Mouse (Mus musculus): Measurements from ENCODE around the gene Nudt9.
A peak's percentile ranks its signal among the peaks of the same experiment; 100 is the strongest.

Gene Nudt9

DNA sequence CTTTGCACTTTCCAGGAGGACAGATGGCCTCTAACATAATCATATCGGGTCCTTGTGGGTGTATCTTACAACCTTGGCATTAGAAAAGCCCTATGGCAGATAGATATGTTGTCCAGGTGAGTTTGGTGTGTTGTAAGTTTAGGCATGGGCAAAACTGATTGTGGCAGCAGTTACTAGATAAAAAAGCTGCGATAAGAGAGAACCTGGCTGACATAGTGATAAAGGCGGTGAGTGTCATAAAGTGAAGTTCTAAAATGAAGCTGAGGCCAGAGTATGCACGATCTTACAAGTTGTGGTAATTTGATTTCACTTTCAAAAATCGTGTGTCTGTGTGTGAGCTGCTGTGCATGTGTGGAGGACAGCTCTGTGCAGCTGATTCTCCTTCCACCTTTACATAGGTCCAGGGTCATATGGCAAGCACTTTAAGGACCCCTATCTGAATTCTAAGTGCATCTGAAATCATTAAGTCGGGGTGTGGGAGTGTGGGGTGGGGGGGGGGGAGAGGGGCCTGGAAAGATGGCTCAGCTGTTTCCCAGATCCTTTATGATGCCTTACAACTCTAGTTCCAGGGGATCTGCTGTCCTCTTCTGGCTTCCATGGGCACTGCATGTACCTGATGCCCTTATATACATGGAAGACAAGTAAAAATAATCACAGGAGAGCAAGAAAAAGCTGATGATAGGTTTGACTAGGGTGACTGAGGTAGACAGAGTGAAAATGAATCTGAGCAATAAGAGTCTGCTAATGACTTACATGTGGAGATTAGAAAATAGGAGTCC lies 6.8 kb upstream of the Nudt9 start:
- peak; percentile 61 to 81 for DNase-seq

DNA sequence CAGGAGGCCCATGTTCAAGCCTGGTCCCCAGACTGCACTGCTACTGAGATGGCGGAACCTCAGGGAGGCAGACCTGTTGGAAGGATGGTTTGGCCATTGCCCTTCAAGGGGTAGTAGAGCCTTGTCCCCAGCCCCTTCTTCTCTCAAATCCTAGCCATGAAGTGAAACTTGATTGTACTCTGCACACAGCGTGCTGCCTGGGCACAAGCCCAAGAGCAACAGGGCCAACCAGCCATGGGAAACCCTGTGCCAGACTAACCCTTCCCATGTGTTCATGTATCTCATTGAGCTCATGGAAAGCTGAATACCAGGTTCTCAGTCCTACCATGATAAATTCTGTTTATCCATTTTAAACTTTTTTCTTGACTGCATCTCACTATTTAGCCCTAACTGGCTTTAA lies 3.2 kb upstream of the Nudt9 start:
- DNase-seq = peak in 1 of 2 experiments; percentile 49

DNA sequence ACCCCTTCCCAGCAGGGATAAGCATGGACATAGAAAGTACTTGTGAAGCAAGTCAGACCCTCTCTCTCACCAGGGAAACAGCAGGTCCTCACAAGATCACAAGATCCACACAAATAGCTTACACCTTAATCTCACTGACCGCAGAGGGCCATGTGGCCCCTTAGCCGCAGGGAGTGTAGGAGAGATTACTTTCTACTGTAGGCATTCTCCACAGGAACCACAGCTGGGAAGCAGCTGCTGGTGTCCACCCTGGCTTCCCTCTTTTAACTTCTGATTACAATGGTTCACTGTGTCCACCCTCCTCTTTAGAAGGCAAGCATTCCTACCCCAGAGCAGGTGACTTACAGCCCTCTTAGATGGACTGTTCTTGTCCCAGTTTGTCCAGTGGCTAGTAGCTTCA lies 2.4 kb upstream of the Nudt9 start:
- no peak for DNase-seq

DNA sequence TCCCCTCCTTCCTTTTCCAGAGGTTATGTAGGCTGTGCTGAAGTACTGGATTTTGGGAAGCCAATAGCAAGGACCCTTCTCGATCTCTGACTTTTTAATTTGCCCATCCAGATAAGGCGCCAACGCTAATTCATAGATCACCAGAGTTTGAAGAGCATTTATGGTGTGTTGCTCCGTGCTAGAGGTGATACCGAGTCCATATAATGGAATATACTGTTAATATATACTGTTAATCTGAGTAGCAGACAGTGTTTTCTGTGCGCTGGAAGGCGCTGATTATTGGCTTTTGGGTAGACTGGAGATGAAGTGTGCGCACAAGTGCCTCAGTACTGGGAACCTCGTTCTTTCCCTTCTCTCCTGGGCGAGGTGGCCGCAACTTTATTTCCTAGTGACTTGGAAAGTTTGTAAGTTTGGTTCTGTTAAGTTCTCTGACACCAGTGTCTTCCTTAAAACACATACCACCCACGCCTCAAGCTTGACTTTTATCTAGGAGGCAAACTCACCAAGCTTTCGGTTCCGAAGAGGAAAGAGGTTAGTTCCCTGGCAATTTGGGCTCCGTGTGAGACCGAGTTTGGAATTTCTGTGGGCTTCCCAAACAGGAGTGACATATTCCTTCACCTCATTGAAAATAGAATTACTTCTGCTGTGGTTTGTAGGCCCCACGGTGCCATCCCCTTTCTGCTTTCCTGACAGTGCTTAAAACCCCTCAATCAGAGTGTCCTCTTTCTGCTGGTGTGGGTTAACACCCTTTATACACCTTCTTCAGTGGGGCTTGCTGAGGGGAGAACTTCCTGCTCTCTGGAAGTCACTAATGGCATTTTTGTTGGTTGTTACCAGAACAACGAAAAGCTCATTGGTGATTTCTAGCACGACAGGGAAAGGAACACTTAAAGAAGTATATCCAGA lies 1.3 kb downstream of the Nudt9 start:
- no peak for DNase-seq

DNA sequence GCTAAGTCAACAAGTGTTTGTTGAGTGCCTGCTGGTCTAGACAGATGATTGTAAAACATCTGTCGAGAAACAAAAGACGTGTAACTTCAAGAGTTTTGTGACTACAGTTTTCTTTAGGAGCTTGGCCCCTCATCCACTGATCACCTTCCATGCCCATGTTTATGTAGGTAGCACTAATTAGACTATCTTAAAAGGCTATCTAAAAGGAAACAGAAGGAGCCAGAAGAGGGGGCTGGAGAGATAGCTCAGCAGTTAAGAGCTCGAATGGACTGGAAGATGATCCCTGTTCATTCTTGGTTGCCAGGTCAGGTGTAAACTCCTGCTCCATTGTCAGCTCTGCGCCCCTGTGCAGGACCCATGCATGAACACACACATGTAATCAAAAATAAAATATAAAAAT lies 2.0 kb downstream of the Nudt9 start:
- peak in 1 of 2 experiments; percentile 27 for DNase-seq

DNA sequence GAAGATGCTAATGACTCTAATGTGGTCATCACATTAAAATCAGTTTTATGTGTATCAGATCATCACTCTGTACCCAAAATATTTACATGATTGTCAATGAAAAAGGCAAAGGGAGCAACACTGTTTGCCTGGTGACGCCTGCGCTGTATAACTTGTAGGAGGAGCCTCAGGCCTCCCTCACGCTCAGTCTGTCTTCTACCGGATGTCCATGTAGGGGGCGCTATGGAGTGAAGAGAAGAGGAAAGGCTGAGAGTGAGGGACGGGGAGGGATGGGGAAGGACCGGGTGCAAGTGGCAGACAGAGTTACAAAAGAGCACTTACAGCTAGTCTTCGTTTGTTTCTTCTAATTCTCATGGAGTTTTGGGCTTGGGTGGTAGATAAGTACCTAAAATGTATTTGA lies 6.8 kb downstream of the Nudt9 start:
- peak in 1 of 2 experiments; percentile 49 for DNase-seq

DNA sequence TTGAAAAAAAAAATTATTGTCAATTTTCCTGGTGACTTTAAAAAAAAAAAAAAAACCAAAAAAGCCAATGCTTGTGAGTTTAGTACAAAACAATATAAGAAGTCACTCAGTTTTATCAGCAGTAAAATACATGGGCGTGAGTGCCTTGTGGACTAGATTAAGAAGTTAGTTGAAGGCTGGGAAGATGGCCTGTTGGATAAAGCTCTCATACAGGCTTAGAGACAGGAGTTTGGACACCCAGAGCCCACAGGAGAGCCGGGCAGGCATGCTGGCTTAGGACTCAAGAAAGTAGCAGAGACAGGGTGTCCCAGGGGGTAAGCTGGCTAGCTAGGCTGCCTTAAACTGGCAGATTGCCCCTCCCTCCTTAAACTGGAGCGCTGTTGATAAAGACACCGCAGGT lies 8.8 kb downstream of the Nudt9 start:
- no peak for DNase-seq

DNA sequence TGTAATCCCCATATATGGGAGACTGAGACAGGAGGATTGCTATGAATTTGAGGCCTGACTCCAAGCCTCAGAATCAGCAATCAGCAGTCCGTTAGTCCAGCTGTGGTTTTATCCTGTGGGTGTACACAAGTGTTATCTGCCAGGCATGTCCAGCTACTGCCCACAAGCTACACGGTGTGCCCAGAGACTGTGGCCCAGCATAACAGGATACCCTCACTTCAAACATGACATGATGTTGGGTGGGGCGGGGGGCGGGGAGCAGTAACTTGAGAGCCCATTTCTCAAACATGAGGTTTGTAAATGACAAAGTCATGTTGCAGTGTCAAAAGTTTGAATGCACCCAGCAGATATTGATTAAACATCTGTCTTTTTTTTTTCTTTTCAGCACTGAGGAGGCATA lies 9.7 kb downstream of the Nudt9 start:
- DNase-seq = no peak

DNA sequence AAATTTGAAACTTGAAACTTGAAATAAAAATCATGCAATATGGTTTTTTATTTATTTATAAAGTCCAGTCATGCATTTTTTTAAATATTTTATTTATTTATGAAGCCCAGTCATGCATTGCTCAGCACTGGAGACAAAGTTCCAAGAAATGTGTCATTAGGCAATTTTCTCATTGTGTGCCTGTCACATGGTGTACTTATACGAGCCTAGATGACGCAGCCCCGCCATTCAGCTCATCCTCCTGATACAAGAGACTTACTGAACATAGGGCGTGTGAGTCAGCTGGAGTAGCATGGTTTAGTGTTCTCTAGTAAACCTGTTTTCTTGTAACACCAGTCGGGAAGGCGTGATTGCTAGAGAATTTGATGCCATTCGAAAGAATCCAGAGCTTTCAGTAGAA lies 10.2 kb downstream of the Nudt9 start:
- DNase-seq = no peak

DNA sequence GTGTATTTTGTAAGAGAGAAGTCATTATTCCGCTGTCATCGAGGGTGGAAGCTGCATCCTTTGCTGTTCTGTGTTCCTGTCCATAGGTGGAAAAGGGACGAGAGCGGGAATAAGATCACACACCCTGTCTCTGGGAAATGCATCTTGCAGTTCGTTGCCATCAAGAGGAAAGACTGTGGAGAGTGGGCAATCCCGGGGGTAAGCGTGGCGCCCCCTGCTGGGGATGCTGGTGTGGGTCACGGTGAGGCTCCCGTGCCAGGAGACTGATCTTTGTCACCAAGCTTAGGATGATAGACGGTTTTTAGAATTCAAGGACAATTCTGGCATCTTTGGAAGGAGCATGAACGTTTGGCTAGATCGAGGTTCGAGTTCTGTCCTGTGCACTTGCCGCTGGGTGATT lies 11.9 kb downstream of the Nudt9 start:
- peak; percentile 30 to 72 for DNase-seq

DNA sequence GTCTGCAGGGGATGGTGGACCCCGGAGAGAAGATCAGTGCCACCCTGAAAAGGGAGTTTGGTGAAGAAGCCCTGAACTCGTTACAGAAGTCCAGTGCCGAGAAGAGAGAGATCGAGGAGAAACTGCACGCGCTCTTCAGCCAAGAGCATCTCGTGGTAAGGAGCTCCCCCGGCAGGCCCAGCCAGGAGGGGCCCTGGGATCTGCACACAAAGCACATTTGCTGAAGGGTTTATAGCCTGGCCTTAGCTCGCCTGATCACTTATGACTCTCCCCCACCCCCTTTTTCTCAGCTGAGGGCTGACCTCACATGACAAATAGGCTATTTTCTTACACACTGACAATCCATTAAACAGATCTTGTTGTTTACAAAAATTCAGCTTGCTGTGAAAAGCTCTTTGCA lies 13.5 kb downstream of the Nudt9 start:
- DNase-seq = no peak

DNA sequence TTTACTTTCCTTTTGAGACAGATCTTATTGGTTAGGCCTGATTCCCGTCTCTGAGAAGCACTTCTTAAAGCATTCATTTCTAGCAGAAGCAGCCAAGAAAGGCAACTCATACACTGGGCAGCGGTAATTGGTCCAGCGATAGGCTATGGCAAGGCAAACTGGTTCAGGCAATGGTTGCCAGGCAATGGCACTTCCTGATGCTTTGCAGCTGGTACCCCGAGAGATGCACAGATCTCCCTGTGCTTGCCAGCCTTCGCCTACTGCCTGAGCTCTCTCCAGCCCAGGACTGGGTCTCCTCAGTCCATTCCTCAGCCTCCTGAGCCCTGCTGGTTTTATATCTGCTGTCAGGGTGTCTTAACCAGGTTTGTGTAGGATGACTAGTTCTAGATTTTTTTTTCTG lies 14.3 kb downstream of the Nudt9 start:
- DNase-seq = no peak

DNA sequence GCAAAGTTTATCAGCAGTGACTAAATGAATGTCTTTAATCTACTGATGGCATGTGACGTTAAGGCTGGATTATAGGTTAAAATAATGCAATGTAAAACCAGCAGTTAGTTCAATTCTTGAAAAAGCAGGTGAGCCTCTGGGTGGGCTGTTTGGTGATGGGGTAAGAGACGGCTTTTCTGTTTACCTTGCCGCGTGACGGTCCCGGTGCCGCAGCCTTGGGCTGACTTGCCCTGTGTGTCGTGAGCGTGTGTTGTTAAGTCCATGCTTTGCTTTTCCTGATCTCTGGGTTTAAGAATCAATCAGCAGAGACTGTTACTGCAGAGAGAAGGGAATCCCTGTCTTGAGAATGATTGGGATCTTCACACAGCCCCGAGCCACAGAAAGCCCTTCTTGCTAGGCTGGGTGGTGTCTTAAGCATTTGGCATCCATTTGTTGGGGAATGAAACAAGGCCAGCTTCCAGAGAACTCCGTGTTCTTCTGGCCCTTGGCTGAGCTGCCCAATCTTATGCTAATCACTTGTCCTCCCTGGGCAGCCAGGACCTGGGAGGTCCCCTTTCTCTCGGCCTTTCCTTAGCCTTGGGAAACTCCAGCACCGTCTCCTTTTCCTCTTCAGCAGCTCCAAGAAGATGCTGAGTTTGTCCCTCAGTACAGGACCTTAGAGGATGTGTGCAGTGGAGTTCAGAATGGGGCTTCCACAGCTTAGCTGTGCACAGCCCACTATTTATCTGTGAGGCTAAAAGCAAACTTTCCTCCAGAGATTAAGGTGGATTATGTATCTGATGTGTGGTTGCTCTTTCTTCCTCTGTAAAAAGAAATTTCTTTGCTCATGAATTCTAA lies 16.0 kb downstream of the Nudt9 start:
- DNase-seq = no peak

DNA sequence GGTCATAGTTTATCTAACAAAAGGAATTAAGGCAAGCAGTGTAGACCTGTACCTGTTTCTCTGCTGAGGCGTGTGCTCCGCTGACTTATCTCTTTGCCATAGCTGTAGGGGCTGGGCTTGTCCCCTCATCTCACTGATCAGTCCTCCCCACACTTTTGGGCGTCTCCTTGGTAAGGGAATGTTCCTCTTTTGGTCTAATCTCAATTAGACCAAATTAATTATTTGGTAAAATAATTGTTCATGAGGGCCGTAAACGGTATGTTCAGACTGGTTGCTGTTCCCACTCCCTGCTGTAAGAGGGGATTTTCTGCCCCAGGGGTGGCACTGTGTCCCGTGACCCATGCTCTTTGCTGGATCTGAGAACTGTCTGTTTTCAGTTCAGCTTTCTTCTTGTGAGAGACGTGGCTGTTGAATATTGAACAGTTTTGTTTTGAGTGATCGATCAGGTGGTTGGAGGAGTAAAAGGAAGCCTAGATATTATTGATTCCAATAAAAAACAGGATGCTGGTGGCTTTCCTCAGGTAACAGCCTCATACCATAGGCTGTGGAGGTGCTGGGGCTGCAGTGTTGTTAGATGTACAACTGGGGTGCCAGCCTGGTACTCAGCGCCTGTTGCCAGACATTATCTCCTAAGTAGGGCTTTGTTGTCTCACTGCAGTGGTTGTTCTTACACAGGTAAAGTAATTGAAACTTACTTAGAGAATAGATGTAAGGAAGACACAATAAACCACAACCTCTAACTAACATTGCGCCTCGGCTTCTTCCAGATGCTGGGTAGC lies 16.9 kb downstream of the Nudt9 start:
- DNase-seq = no peak

DNA sequence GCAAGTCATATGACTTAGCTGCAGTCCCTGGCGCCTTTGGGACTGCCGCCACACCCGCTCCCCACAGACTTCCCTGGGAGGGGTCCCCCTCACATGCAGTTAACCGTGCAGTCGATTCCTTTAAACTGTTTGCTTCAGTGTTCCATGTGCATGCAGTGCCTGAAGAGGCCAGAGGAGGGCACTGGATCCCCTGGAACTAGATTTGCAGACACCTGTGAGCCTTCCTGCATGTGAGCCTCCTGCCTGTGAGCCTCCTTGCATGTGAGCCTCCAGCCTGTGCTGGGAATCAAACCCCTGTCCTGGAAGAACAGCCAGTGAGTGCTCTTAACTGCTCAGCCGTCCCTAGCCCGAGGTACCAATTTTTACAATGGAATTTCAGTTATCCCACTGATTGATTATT lies 22.6 kb downstream of the Nudt9 start:
- DNase-seq = peak in 1 of 2 experiments; percentile 54

DNA sequence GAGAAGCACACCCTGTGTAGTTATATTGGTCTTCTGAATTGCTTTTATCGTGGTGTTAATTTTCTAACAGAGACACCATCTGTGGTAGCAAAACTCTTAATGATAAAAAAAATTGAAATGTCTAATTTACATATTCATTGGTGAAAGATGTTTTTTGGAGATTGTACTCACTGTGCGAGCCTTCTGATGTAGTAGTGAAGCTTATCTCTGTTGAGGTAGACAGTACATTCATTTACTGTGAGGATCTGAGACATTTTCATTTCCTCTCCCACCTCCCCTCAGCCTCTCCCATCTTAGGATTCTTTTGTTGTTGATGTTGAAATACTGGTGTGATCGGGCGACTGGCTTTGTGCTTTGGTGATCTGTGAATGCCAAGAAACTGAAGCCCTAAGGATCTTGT lies 24.9 kb downstream of the Nudt9 start:
- DNase-seq = no peak

DNA sequence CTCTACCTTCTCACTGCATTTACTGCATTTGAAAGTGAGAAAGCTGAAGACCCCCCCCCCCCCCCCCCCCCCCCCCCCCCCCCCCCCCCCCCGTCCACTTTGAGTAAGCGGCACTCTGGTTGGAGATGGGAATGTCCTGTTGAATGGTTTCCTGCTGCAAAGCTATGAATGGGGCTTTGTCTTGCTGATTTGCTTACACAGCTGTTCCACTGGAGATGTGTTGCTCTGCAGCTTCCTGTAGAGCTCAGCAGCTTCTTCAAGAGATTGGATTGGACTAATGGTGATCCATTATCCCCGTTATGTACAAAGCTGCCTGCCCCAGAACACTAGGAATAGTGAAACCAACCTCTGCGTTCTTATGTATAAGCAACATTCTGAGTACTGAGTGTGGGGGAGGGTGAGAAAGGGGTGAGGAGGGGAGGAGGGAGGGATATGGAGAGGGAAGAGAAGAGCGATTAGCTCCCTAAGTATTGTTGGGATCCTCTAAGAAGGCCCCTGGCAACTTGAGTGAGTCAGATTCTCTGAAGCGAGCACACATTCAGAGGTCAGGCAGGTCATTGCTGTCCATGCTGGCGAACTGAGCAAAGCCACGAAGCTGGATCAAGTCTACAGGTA lies 26.3 kb downstream of the Nudt9 start:
- DNase-seq = no peak

DNA sequence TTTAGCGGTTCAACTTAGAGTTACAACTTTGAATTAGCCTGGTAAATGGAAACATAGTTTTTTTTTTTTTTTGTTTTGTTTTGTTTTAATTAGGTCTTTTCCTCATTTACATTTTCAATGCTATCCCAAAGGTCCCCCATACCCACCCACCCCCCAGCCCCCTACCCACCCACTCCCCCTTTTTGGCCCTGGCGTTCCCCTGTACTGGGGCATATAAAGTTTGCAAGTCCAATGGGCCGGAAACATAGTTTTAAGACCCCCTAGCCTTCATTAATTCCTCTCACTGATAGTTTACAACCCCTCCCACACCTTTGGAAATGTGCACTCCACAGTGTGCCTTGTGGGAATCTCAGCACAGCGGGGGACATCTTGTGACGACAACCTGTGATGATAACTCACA lies 27.5 kb downstream of the Nudt9 start:
- no peak for DNase-seq

DNA sequence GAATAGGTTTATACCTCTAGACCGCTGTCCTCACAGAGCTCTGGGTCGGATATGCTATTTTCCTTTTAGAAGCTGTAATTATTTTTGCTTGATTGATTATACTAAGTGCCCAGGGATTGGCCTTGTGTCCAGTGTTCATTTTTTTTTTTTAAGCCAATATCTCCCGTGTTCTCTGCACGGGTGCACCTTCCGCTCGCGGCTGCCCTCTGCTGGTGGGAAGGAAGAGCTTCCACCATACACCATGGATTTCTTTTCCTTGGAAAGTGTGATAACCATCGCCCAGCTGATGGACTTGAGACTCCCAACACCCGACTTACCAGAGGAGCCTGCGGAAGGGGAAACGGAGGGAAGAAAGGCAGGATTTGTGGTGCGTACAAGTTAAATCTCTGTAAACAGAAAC lies 28.3 kb downstream of the Nudt9 start:
- peak; percentile 62 to 90 for DNase-seq

DNA sequence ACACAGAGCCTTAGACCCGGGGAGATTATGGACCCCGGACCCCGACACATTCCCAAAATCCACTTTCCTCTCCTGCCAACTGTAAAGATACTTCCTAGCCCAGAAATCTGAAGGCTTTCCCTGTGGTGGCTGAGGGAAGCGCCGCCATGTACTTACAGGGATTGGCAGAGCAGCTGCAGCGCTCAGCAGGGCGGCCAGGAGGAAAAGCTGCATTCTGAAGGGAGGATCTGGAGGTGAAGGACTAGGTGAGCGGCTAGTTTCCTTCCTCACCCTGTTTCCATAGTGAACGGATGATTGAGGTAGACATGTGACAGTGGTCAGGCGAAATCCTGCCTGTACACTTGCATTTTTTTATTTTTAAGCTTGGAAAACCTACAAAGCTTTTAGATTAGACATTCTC lies 30.3 kb downstream of the Nudt9 start:
- DNase-seq = no peak

DNA sequence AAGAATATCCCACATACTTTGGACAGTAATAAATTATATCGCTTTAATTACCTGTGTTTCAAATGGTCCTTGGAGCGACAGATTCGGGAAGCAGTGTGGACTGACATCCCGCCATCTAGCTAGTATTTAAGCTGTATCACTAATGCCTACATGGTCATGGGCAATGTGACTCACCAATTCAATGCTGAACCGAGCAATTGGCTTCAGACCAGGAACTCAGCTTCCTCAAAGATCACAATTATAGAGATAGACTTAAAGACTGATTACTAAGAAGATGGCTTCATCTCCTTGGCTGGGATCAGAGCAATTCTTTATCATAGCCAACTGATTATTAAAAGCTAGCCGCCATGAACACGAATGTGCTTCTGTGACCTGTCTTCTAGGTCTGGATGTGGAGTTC lies 31.4 kb downstream of the Nudt9 start, which contains the start of gene Gm17660:
TSS of gene Gm17660 (minus strand) at position 101 of the 400 bp plus-strand sequence.
- no peak for DNase-seq

DNA sequence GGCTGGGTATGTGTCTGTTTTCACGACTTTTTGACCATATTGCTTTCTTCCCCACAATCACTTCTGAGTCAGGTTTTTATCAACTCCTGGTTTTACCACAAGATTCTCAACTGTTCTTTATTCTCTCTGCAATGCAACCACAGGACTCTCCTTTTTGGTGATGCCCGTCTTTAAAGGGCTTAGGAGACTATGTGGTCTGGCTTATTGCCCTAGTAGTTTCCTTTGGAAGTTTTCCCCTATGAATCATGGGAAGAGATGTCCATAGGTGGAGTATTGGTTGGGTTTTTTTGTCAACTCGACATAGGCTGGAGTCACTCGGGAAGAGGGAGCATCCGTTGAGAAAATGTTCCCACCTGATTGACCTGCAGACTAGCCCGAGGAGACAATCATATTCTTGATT lies 34.6 kb downstream of the Nudt9 start:
- DNase-seq = no peak
